Mouse (Mus musculus): Measurements from ENCODE around the gene Nutf2-ps1.

DNA sequence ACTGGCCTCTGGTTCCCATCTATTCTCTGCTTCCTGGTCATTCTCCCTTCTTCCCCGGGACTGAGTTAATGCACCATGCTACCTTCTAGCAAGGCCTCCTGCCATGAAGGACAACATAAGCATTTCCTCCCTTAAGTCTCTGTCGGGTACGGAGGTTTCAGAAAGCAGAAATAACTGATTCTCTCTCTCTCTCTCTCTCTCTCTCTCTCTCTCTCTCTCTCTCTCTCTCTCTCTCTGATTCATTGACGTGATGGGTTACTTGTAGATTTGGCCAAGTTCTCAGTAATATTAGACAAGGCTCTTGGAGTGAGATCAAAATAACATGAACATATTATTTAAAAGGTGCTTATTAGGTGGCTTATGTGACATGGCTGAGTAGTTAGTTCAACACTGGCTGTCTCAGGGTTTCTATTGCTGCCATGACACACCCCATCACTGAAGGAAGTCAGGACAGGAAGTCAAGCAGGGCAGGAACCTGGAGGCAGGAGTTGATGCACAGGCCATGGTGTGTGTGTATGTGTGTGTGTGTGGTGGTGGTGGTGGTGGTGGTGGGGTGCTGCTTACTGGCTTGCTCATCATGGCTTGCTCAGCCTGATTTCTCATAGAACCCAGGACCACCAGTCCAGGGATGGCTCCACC, 43.8 kb downstream of the Nutf2-ps1 start:
- no peak for TF ChIP-seq CTCF (IDR thresholded peaks at IDR 0.05; ENCODE audit: borderline replicate concordance, insufficient read depth, low read length)
- TF ChIP-seq POLR2A (IDR thresholded peaks at IDR 0.05; ENCODE audit: low read depth, low read length), result no peak

Data from embryonic fibroblast, embryonic 13.5 days (primary cell).